ENCODE assay signal across 23 mouse cellular contexts in the genomic region with DNA sequence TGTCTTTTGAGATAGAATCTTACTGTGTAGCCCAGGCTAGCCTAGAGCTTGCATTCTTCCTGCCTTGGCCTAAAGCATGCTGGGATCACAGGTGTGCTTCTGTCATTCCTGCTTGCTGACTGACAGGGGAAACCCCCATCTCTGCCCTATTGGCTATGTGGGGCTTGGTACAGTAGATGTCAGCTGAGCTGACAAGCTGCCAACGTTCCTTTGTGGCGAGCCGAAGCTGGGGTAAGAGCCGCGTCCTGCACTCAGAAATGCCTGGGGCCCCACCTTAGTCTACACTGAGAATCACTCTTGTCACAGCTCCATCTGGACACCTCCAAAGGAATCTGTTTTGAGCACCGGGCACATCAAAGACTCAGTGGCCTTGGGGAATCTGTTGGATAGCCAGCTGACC. TPM values are rescaled to one million over a fixed set of nuclear protein-coding genes. Genes with fewer than 3 reads are reported as not detected.
DNase-seq lines count a peak whose midpoint lies in the region; ATAC-seq and TF ChIP-seq lines count a peak whose summit lies in the region.
"Had no signal": no experiment of that assay in that cellular context is flagged by ENCODE, and none has a peak within 500 bp of the region (broad histone marks: within the 10 kb centered on the region; RNA-seq: fewer than 3 reads in every experiment).

No protein-coding gene starts in this region.

- 45% methylated on average over 6 of the region's 6 CpGs for WGBS in heart, embryonic 15.5 days
- 73% methylated on average over 6 of the region's 6 CpGs for WGBS in heart, embryonic 11.5 days (ENCODE audit: insufficient replicate concordance)
- 20% methylated on average over 6 of the region's 6 CpGs for WGBS in thymus, adult 2 months

- H3K27me3 ChIP-seq in heart, embryonic 15.5 days = no peaks in the 10 kb centered on the region
- no peaks in the 10 kb centered on the region; the same call in 1 of the 2 replicates for H3K27me3 ChIP-seq in heart, embryonic 11.5 days (ENCODE audit: control insufficient read depth, insufficient read depth, low read length)
- H3K27me3 ChIP-seq in thymus, adult 2 months (ENCODE audit: control insufficient read depth, insufficient read depth, low read length) = no peaks in the 10 kb centered on the region
- H3K27me3 ChIP-seq: CH12.LX; embryonic facial prominence, embryonic 13.5 days; forebrain, embryonic 13.5 days; heart, embryonic 13.5 days had no signal

- no peaks in the 10 kb centered on the region for H3K9me3 ChIP-seq in heart, embryonic 15.5 days (replicated peaks)
- no peaks in the 10 kb centered on the region for H3K9me3 ChIP-seq in heart, embryonic 11.5 days (replicated peaks; ENCODE audit: control insufficient read depth, low read length)
- H3K9me3 ChIP-seq: embryonic facial prominence, embryonic 13.5 days; forebrain, embryonic 13.5 days; heart, embryonic 13.5 days; hindbrain, embryonic 13.5 days had no signal

- no peak overlapping the region for H3K4me3 ChIP-seq in heart, embryonic 15.5 days
- H3K4me3 ChIP-seq in heart, embryonic 11.5 days (ENCODE audit: low read depth, low read length) = no peak overlapping the region
- no peak overlapping the region for H3K4me3 ChIP-seq in thymus, adult 2 months (ENCODE audit: control insufficient read depth, insufficient read depth, low read length)
- H3K4me3 ChIP-seq: embryonic facial prominence, embryonic 13.5 days; forebrain, embryonic 13.5 days; heart, adult 2 months; heart, embryonic 13.5 days; hindbrain, embryonic 13.5 days had no signal

- no peaks in the 10 kb centered on the region for H3K36me3 ChIP-seq in heart, embryonic 15.5 days
- H3K36me3 ChIP-seq in heart, embryonic 11.5 days (ENCODE audit: control insufficient read depth, insufficient read depth, low read length) = no peaks in the 10 kb centered on the region
- H3K36me3 ChIP-seq in thymus, adult 2 months (ENCODE audit: control insufficient read depth, insufficient read depth, low read length) = no peaks in the 10 kb centered on the region
- H3K36me3 ChIP-seq: embryonic facial prominence, embryonic 13.5 days; heart, embryonic 13.5 days; hindbrain, embryonic 13.5 days had no signal

- no peak overlapping the region for H3K9ac ChIP-seq in heart, embryonic 15.5 days
- H3K9ac ChIP-seq in heart, embryonic 11.5 days (ENCODE audit: low read depth, low read length) = no peak overlapping the region
- H3K9ac ChIP-seq: embryonic facial prominence, embryonic 13.5 days; forebrain, embryonic 13.5 days; forebrain, postnatal 0 days; heart, embryonic 13.5 days; hindbrain, embryonic 13.5 days had no signal

- peaks cover 6% of the 10 kb centered on the region; the same call in 1 of the 2 replicates for H3K4me1 ChIP-seq in heart, embryonic 15.5 days (replicated peaks)
- no peaks in the 10 kb centered on the region for H3K4me1 ChIP-seq in heart, embryonic 11.5 days (ENCODE audit: control insufficient read depth, insufficient read depth, low read length)
- peaks cover 4% of the 10 kb centered on the region; the same call in 1 of the 2 replicates for H3K4me1 ChIP-seq in thymus, adult 2 months (replicated peaks; ENCODE audit: control insufficient read depth, insufficient read depth, low read length)

- peak; percentile 41; the same call in 1 of the 2 replicates for ATAC-seq in heart, embryonic 15.5 days (replicated peaks; ENCODE audit: insufficient number of reproducible peaks, insufficient read depth, low FRiP score, low read depth)
- ATAC-seq in heart, embryonic 11.5 days (replicated peaks; ENCODE audit: insufficient number of reproducible peaks, low FRiP score, low TSS enrichment) = no peak
- ATAC-seq: forebrain, embryonic 13.5 days; forebrain, postnatal 0 days; hindbrain, postnatal 0 days; Patski had no signal

- no peak for TF ChIP-seq CTCF in thymus, adult 2 months (IDR thresholded peaks at IDR 0.05; ENCODE audit: borderline replicate concordance, control insufficient read depth, extremely low read depth, insufficient read depth, low read length, poor library complexity)

- H3K27ac ChIP-seq in heart, embryonic 15.5 days = no peak overlapping the region
- H3K27ac ChIP-seq in heart, embryonic 11.5 days (ENCODE audit: low read depth, low read length) = no peak overlapping the region
- H3K27ac ChIP-seq in thymus, adult 2 months (ENCODE audit: control insufficient read depth, insufficient read depth, low read length) = no peak overlapping the region
- H3K27ac ChIP-seq: embryonic facial prominence, embryonic 13.5 days; forebrain, embryonic 13.5 days; heart, adult 2 months; heart, embryonic 13.5 days; hindbrain, embryonic 13.5 days; hindbrain, postnatal 0 days had no signal

- DNase-seq in thymus, adult 2 months = peak; percentile 27
- DNase-seq in thymus, postnatal 0 days (ENCODE audit: low spot score) = no peak
- DNase-seq in thymus, postnatal 14 days = peak; percentile 50
- no peak for DNase-seq in left cerebral cortex, adult 9 months (ENCODE audit: low spot score in 2 of 2)
- no peak for DNase-seq in lung, postnatal 25 days (ENCODE audit: low spot score)
- DNase-seq: adrenal gland, postnatal 10 days; cerebellum, adult 18-20 months; cerebellum, postnatal 10 days; embryo, embryonic 11 days; forebrain, postnatal 0 days; gastrocnemius, postnatal 14 days; heart, adult 2 months; heart, postnatal 14 days had no signal

- no peak for TF ChIP-seq POLR2A in thymus, adult 2 months (IDR thresholded peaks at IDR 0.05; ENCODE audit: control insufficient read depth, extremely low read depth, insufficient read depth, low read length, poor library complexity)

- no peak overlapping the region for H3K4me2 ChIP-seq in heart, embryonic 15.5 days
- no peak overlapping the region for H3K4me2 ChIP-seq in heart, embryonic 11.5 days
- H3K4me2 ChIP-seq: embryonic facial prominence, embryonic 13.5 days; forebrain, embryonic 13.5 days; heart, embryonic 13.5 days; hindbrain, embryonic 13.5 days had no signal

RNA-seq across cellular contexts. Expression of a gene that starts 16.4 kb away (rescaled TPM):
- polyA plus RNA-seq in heart, embryonic 15.5 days (2015; fragmentation: Nextera tagmentation; extraction: Ambion mirVana) = 0.46 and 0.97 TPM in 2 replicates
- polyA plus RNA-seq in heart, embryonic 11.5 days (2014; fragmentation: Nextera tagmentation; extraction: Ambion mirVana) = 0.25 and 0.60 TPM in 2 replicates
- 0.98 and 1.4 TPM in 2 replicates for polyA plus RNA-seq in thymus, adult 2 months (2012; rRNA removed)
- polyA plus RNA-seq in thymus, postnatal 0 days (2015; fragmentation: Nextera tagmentation; extraction: Ambion mirVana) = 3.0 and 3.1 TPM in 2 replicates
- polyA plus RNA-seq: gonadal fat pad, adult 2 months; Patski had no signal

Comparison
In these comparisons a context has a peak if more than half of its experiments do, and no peak if none do; other contexts are left out.
1. DNase-seq: peak in thymus, adult 2 months (single experiment) and thymus, postnatal 14 days (single experiment); none in thymus, postnatal 0 days (single experiment), left cerebral cortex, adult 9 months (0 of 2) and lung, postnatal 25 days (single experiment).